Mouse (Mus musculus) ES-Bruce4 (cell line): ENCODE measurements around the gene Tob2. TPM values are rescaled to one million over a fixed set of nuclear protein-coding genes. Genes with fewer than 3 reads are reported as not detected.

Experiments
- H3K27ac ChIP-seq: 2 replicates; pipeline ENCODE4 v1.5.1; 2012; ENCODE audit warnings: low read length, inconsistent platforms; ENCODE audit not compliant: insufficient read depth
- H3K27me3 ChIP-seq: 2 replicates; pipeline ENCODE4 v1.6.1; 2012; ENCODE audit warnings: mild to moderate bottlenecking, low read length, inconsistent platforms; ENCODE audit not compliant: control insufficient read depth, poor library complexity, insufficient read depth, severe bottlenecking
- H3K36me3 ChIP-seq: 2 replicates; pipeline ENCODE4 v1.6.1; 2012; ENCODE audit warnings: inconsistent platforms, mild to moderate bottlenecking, low read length, moderate library complexity; ENCODE audit not compliant: control insufficient read depth, poor library complexity, insufficient read depth, severe bottlenecking
- H3K4me1 ChIP-seq: one replicate; pipeline ENCODE4 v1.8.1; 2011; ENCODE audit warnings: low read length; ENCODE audit not compliant: control insufficient read depth, insufficient read depth
- H3K4me3 ChIP-seq: 2 replicates; pipeline ENCODE4 v1.5.1; 2011; ENCODE audit warnings: low read depth, mild to moderate bottlenecking, low read length
- H3K9ac ChIP-seq: 2 replicates; pipeline ENCODE4 v1.6.1; 2012; ENCODE audit warnings: low read depth, mild to moderate bottlenecking, inconsistent platforms; ENCODE audit not compliant: poor library complexity, severe bottlenecking
- H3K9me3 ChIP-seq: replicated peaks from 2 replicates; pipeline ENCODE4 v1.6.1; 2012; ENCODE audit warnings: mild to moderate bottlenecking, low read length, inconsistent platforms; ENCODE audit not compliant: control insufficient read depth, poor library complexity, insufficient read depth, severe bottlenecking
- CTCF ChIP-seq: IDR thresholded peaks from one replicate; pipeline ENCODE4 v1.8.1; 2011; ENCODE audit warnings: low read depth, low read length
- EP300 ChIP-seq: IDR thresholded peaks from 2 replicates; pipeline ENCODE4 v1.6.1; 2011; ENCODE audit warnings: low read depth, low read length; ENCODE audit not compliant: insufficient read depth
- POLR2A ChIP-seq: IDR thresholded peaks from one replicate; pipeline ENCODE4 v1.8.1; 2011; ENCODE audit warnings: low read length; ENCODE audit not compliant: insufficient read depth
- polyA plus RNA-seq: library from polyadenylated mRNA; stranded (reverse); fragments of >200 nt; gene quantifications from 2 replicates; pipeline ENCODE4 v1.2.4, GENCODE M21; 2011; ENCODE audit warnings: low read depth; ENCODE audit not compliant: missing spikeins, insufficient read depth, insufficient read length

Gene Tob2
- polyA plus RNA-seq, 1 experiment = 10.7 TPM

GRCm38 (mm10) chr15:81856938-81857723 lies 1.5 kb downstream of the Tob2 start:
- H3K9me3 ChIP-seq = no peaks in the 10 kb centered on the region

GRCm38 (mm10) chr15:81856030-81856790 lies 2.4 kb downstream of the Tob2 start:
- Histone ChIP-seq H3K36me3 (no peaks in the 10 kb centered on the region), H3K27ac (no peak overlapping the region), H3K27me3 (no peaks in the 10 kb centered on the region), H3K4me3 (peak overlapping the region; percentile 76), H3K4me1 (no peaks in the 10 kb centered on the region), H3K9ac (peak overlapping the region; percentile 67), H3K9me3 (no peaks in the 10 kb centered on the region)
- no peak for TF ChIP-seq CTCF

More at GRCm38 (mm10) chr15:81856938-81857723, 1.5 kb downstream of the Tob2 start:
- Histone ChIP-seq H3K4me1 (no peaks in the 10 kb centered on the region), H3K9ac (peak overlapping the region; percentile 67), H3K27ac (no peak overlapping the region), H3K4me3 (peak overlapping the region; percentile 76), H3K27me3 (no peaks in the 10 kb centered on the region), H3K36me3 (no peaks in the 10 kb centered on the region)
- TF ChIP-seq EP300 (no peak), CTCF (no peak), POLR2A (no peak)

- H3K36me3 ChIP-seq = peaks cover 7% of the 10 kb centered on the region; the same call in 1 of the 2 replicates
Measured at GRCm38 (mm10) chr15:81853081-81853480, 5.5 kb downstream of the Tob2 start.

GRCm38 (mm10) chr15:81852411-81853000 lies 6.1 kb downstream of the Tob2 start:
- Histone ChIP-seq H3K9me3 (no peaks in the 10 kb centered on the region), H3K36me3 (peaks cover 7% of the 10 kb centered on the region; the same call in 1 of the 2 replicates), H3K27me3 (no peaks in the 10 kb centered on the region), H3K4me1 (peaks cover 2% of the 10 kb centered on the region), H3K27ac (no peak overlapping the region), H3K4me3 (no peak overlapping the region), H3K9ac (no peak overlapping the region)
- TF ChIP-seq POLR2A (no peak), EP300 (no peak), CTCF (no peak)

More at GRCm38 (mm10) chr15:81853081-81853480, 5.5 kb downstream of the Tob2 start:
- H3K9ac ChIP-seq = no peak overlapping the region
- H3K9me3 ChIP-seq = no peaks in the 10 kb centered on the region
- TF ChIP-seq CTCF (no peak), POLR2A (no peak), EP300 (no peak)
- H3K4me3 ChIP-seq = no peak overlapping the region
- no peak overlapping the region for H3K27ac ChIP-seq
- H3K27me3 ChIP-seq = no peaks in the 10 kb centered on the region
- peaks cover 2% of the 10 kb centered on the region for H3K4me1 ChIP-seq

- no peak for TF ChIP-seq POLR2A
- no peak for TF ChIP-seq CTCF
- no peak for TF ChIP-seq EP300
- H3K4me3 ChIP-seq = no peak overlapping the region
- H3K9me3 ChIP-seq = no peaks in the 10 kb centered on the region
- peaks cover 2% of the 10 kb centered on the region for H3K4me1 ChIP-seq
- H3K36me3 ChIP-seq = peaks cover 7% of the 10 kb centered on the region; the same call in 1 of the 2 replicates
- H3K9ac ChIP-seq = no peak overlapping the region
- no peak overlapping the region for H3K27ac ChIP-seq
- no peaks in the 10 kb centered on the region for H3K27me3 ChIP-seq
Measured at GRCm38 (mm10) chr15:81851375-81851774, 7.2 kb downstream of the Tob2 start.
